Mouse (Mus musculus) liver, embryonic 13.5 days (tissue): ENCODE data around the gene B3galt1. TPM values are rescaled to one million over a fixed set of nuclear protein-coding genes. Genes with fewer than 3 reads are reported as not detected.

Source experiments
- ATAC-seq: fragments of 200-750 bp; cut with Nextera tagmentation; 2 replicates; pipeline ENCODE4 v1.8.0; 2017; ENCODE audit warnings: low read depth, mild to moderate bottlenecking, moderate number of reproducible peaks, moderate library complexity
- DNase-seq: peaks from one replicate; pipeline ENCODE4 v3.0.0; 2022
- H3K27ac ChIP-seq: fragments of 300-500 bp; sonication (generic); 2 replicates; pipeline ENCODE4 v1.5.1; 2015; ENCODE audit warnings: moderate library complexity, mild to moderate bottlenecking, inconsistent platforms
- H3K27me3 ChIP-seq: fragments of 300-500 bp; sonication (generic); 2 replicates; pipeline ENCODE4 v1.6.1; 2015; ENCODE audit warnings: mild to moderate bottlenecking, inconsistent platforms
- H3K36me3 ChIP-seq: fragments of 300-500 bp; sonication (generic); 2 replicates; pipeline ENCODE4 v1.6.1; 2015; ENCODE audit warnings: mild to moderate bottlenecking, inconsistent platforms
- H3K4me1 ChIP-seq: fragments of 300-500 bp; sonication (generic); replicated peaks from 2 replicates; pipeline ENCODE4 v1.6.1; 2015; ENCODE audit warnings: inconsistent platforms
- H3K4me2 ChIP-seq: fragments of 300-500 bp; sonication (generic); 2 replicates; pipeline ENCODE4 v1.6.1; 2015; ENCODE audit warnings: inconsistent platforms, mild to moderate bottlenecking, moderate library complexity
- H3K4me3 ChIP-seq: fragments of 300-500 bp; sonication (generic); replicated peaks from 2 replicates; pipeline ENCODE4 v1.5.1; 2015; ENCODE audit warnings: mild to moderate bottlenecking, inconsistent platforms
- H3K9ac ChIP-seq: fragments of 300-500 bp; sonication (generic); 2 replicates; pipeline ENCODE4 v1.6.1; 2015; ENCODE audit warnings: mild to moderate bottlenecking, inconsistent platforms
- H3K9me3 ChIP-seq: fragments of 300-500 bp; sonication (generic); replicated peaks from 2 replicates; pipeline ENCODE4 v1.6.1; 2016; ENCODE audit warnings: inconsistent platforms
- WGBS: fragments of 180-500 bp; shearing (Covaris S2); methylation state at CpG from one replicate; pipeline ENCODE4 v1.1.7; 2015; ENCODE audit not compliant: insufficient replicate concordance; 5-methylcytosine and 5-hydroxymethylcytosine counted together
- microRNA-seq: library from miRNA; unstranded; fragments of <30 nt; microRNA quantifications from one replicate; pipeline ENCODE4, GENCODE M21; 2016
- polyA plus RNA-seq: library from polyadenylated mRNA; unstranded; fragments of >200 nt; fragmentation: Nextera tagmentation; extraction: Ambion mirVana; gene quantifications from 2 replicates; pipeline ENCODE4 v1.2.1, GENCODE M21; 2015

Gene B3galt1
- polyA plus RNA-seq, 1 experiment from 2014 or later, result 0.33 TPM

- no peaks in the 10 kb centered on the region for H3K4me1 ChIP-seq
- WGBS, result 71% methylated on average over 4 of the region's 4 CpGs
- H3K27me3 ChIP-seq, result no peaks in the 10 kb centered on the region
- H3K9ac ChIP-seq, result no peak overlapping the region
- no peaks in the 10 kb centered on the region for H3K9me3 ChIP-seq
- no peaks in the 10 kb centered on the region for H3K36me3 ChIP-seq
- DNase-seq (no peak), ATAC-seq (no peak)
- H3K4me3 ChIP-seq, result no peak overlapping the region
- H3K27ac ChIP-seq, result no peak overlapping the region
- H3K4me2 ChIP-seq, result no peak overlapping the region
Observed at GRCm38 (mm10) chr2:68162012-68162411, 596.3 kb downstream of the B3galt1 start.

DNA sequence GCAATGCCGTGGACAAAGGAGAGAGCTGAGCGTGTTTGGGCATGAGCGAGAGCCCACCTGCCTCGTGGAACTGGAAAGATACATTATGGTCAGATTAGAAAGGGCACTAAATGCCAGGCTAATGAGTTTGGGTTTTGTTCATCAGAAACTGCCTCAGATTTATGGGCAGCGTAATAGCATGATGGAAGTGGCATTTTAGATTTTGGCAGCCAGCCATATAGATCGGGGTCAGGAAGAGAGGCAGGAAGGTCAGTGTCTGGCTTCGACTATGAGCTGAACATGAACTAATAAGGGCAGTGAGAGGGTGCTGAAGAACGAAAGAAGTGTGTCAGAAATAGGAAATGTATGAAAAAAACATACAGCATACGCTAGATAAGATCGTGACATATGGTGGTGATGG is 605.6 kb downstream of the B3galt1 start:
- Histone ChIP-seq H3K4me3 (no peak overlapping the region), H3K27ac (no peak overlapping the region), H3K27me3 (no peaks in the 10 kb centered on the region), H3K9me3 (no peaks in the 10 kb centered on the region), H3K36me3 (no peaks in the 10 kb centered on the region), H3K4me2 (no peak overlapping the region), H3K4me1 (no peaks in the 10 kb centered on the region), H3K9ac (no peak overlapping the region)
- DNase-seq (no peak), ATAC-seq (no peak)
- 60% methylated on average over 10 of the region's 10 CpGs for WGBS

Small RNA genes within 50 kb of the gene (microRNA-seq; reads per million reads assigned to microRNA genes)
- gene Mir6335 (not detected), gene Mir7224 (not detected)

Other genes with a start within 250 kb of the B3galt1 start
- gene Gm21830, start 152.1 kb upstream of the B3galt1 start, polyA plus RNA-seq, result not detected in 2 replicates
- not detected in 2 replicates for gene Gm26727, start 132.7 kb upstream of the B3galt1 start, polyA plus RNA-seq
- not detected in 2 replicates for gene Xirp2, start 119.9 kb upstream of the B3galt1 start, polyA plus RNA-seq